In the genomic region with DNA sequence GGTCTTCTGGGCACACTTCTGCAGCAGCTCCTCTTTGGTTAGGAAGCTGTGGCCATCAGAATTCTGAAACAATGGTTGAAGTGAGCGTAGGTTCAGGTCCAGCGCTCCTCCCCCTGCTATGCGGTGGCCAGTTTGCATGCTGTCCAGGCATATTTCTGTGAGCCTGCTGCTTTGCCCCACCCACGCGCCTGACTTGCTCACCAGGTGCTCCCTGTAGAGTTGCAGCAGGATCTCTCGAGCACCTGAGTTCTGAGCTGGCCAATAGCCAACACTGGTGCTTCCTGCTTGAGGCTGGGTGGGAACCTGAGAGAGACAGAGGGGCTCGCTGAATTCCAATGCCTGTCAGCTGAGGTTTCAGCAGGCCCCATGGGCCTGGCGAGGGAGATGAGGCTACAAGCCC, we compare ENCODE assay signal across 12 mouse cellular contexts. TPM values are rescaled to one million over a fixed set of nuclear protein-coding genes. Genes with fewer than 3 reads are reported as not detected.
DNase-seq lines count a peak whose midpoint lies in the region; ATAC-seq lines count a peak whose summit lies in the region.
"Had no signal": no experiment of that assay in that cellular context is flagged by ENCODE, and none has a peak within 500 bp of the region (broad histone marks: within the 10 kb centered on the region; RNA-seq: fewer than 3 reads in every experiment).

No protein-coding gene starts in this region.

- H3K36me3 ChIP-seq in forebrain, embryonic 12.5 days (replicated peaks) = peaks cover 49% of the 10 kb centered on the region
- H3K36me3 ChIP-seq in forebrain, embryonic 11.5 days (ENCODE audit: control insufficient read depth, insufficient read depth, low read length) = no peaks in the 10 kb centered on the region; the same call in 1 of the 2 replicates
- H3K36me3 ChIP-seq in liver, embryonic 13.5 days = peaks cover 50% of the 10 kb centered on the region
- H3K36me3 ChIP-seq in embryonic facial prominence, embryonic 10.5 days (replicated peaks) = peaks cover 54% of the 10 kb centered on the region

- H3K4me3 ChIP-seq in forebrain, embryonic 12.5 days (replicated peaks) = 0 out of 2 replicates have a peak overlapping the region, but pooled peaks have one; percentile 4
- H3K4me3 ChIP-seq in forebrain, embryonic 11.5 days (ENCODE audit: low read depth, low read length) = no peak overlapping the region
- no peak overlapping the region for H3K4me3 ChIP-seq in liver, embryonic 13.5 days (replicated peaks)
- peak overlapping the region; percentile 89; the same call in 1 of the 2 replicates for H3K4me3 ChIP-seq in embryonic facial prominence, embryonic 10.5 days

- DNase-seq in forebrain, embryonic 11.5 days (ENCODE audit: low spot score) = no peak
- no peak for DNase-seq in liver, embryonic 13.5 days
- DNase-seq in liver = no peak
- no peak for DNase-seq in embryonic facial prominence, embryonic 10.5 days (ENCODE audit: low spot score)
- DNase-seq in lung, postnatal 10 days = peak; percentile 66
- no peak for DNase-seq in yolk sac, embryonic 10.5 days (ENCODE audit: low spot score)
- no peak for DNase-seq in urinary bladder, postnatal 10 days (ENCODE audit: low spot score)

- H3K27me3 ChIP-seq in forebrain, embryonic 12.5 days = no peaks in the 10 kb centered on the region
- H3K27me3 ChIP-seq in forebrain, embryonic 11.5 days (ENCODE audit: control insufficient read depth, insufficient read depth, low read length) = no peaks in the 10 kb centered on the region
- no peaks in the 10 kb centered on the region for H3K27me3 ChIP-seq in liver, embryonic 13.5 days
- no peaks in the 10 kb centered on the region for H3K27me3 ChIP-seq in embryonic facial prominence, embryonic 10.5 days (replicated peaks; ENCODE audit: low read depth, poor library complexity, severe bottlenecking)
- H3K27me3 ChIP-seq: limb, embryonic 12.5 days; midbrain, embryonic 12.5 days had no signal

- no peak for ATAC-seq in forebrain, embryonic 12.5 days (ENCODE audit: low FRiP score)
- ATAC-seq in forebrain, embryonic 11.5 days (replicated peaks; ENCODE audit: low FRiP score) = no peak
- no peak for ATAC-seq in liver, embryonic 13.5 days (ENCODE audit: low read depth)
- ATAC-seq: hindbrain, postnatal 0 days had no signal

- no peaks in the 10 kb centered on the region for H3K9me3 ChIP-seq in forebrain, embryonic 12.5 days
- H3K9me3 ChIP-seq in forebrain, embryonic 11.5 days (ENCODE audit: control insufficient read depth, low read length) = no peaks in the 10 kb centered on the region
- no peaks in the 10 kb centered on the region for H3K9me3 ChIP-seq in liver, embryonic 13.5 days (replicated peaks)
- H3K9me3 ChIP-seq in embryonic facial prominence, embryonic 10.5 days = no peaks in the 10 kb centered on the region
- H3K9me3 ChIP-seq: forebrain, embryonic 10.5 days; limb, embryonic 12.5 days; midbrain, embryonic 12.5 days had no signal

- peaks cover 29% of the 10 kb centered on the region for H3K4me1 ChIP-seq in forebrain, embryonic 12.5 days
- H3K4me1 ChIP-seq in forebrain, embryonic 11.5 days (replicated peaks; ENCODE audit: control insufficient read depth, insufficient read depth, low read length) = no peaks in the 10 kb centered on the region; the same call in 1 of the 2 replicates
- H3K4me1 ChIP-seq in liver, embryonic 13.5 days (replicated peaks) = peaks cover 43% of the 10 kb centered on the region
- peaks cover 36% of the 10 kb centered on the region for H3K4me1 ChIP-seq in embryonic facial prominence, embryonic 10.5 days

- no peak overlapping the region for H3K27ac ChIP-seq in forebrain, embryonic 12.5 days
- H3K27ac ChIP-seq in forebrain, embryonic 11.5 days (ENCODE audit: low read depth, low read length) = no peak overlapping the region
- H3K27ac ChIP-seq in liver, embryonic 13.5 days = no peak overlapping the region
- 0 out of 2 replicates have a peak overlapping the region, but pooled peaks have one; percentile 22 for H3K27ac ChIP-seq in embryonic facial prominence, embryonic 10.5 days (replicated peaks)
- H3K27ac ChIP-seq: forebrain, embryonic 10.5 days; limb, embryonic 12.5 days; midbrain, embryonic 12.5 days had no signal

- no peak overlapping the region for H3K4me2 ChIP-seq in forebrain, embryonic 12.5 days
- no peak overlapping the region for H3K4me2 ChIP-seq in forebrain, embryonic 11.5 days (ENCODE audit: low read depth, low read length, severe bottlenecking)
- H3K4me2 ChIP-seq in liver, embryonic 13.5 days = 0 out of 2 replicates have a peak overlapping the region, but pooled peaks have one; percentile 86

- WGBS in forebrain, embryonic 12.5 days = 88% methylated on average over 8 of the region's 8 CpGs
- WGBS in forebrain, embryonic 11.5 days = 89% methylated on average over 8 of the region's 8 CpGs
- 83% methylated on average over 8 of the region's 8 CpGs for WGBS in liver, embryonic 13.5 days (ENCODE audit: insufficient replicate concordance)
- WGBS in embryonic facial prominence, embryonic 10.5 days = 95% methylated on average over 8 of the region's 8 CpGs

- H3K9ac ChIP-seq in forebrain, embryonic 12.5 days = no peak overlapping the region
- no peak overlapping the region for H3K9ac ChIP-seq in forebrain, embryonic 11.5 days (ENCODE audit: low read length)
- H3K9ac ChIP-seq in liver, embryonic 13.5 days = peak overlapping the region; percentile 76
- H3K9ac ChIP-seq: limb, embryonic 12.5 days had no signal

RNA-seq across cellular contexts. Expression of gene Mus81, which starts 1.9 kb away (rescaled TPM):
- 40.6 and 42.7 TPM in 2 replicates for polyA plus RNA-seq in forebrain, embryonic 12.5 days (2016; fragmentation: Nextera tagmentation; extraction: Ambion mirVana)
- polyA plus RNA-seq in forebrain, embryonic 11.5 days (2014; fragmentation: Nextera tagmentation; extraction: Ambion mirVana) = 39.2 and 42.7 TPM in 2 replicates
- polyA plus RNA-seq in liver, embryonic 13.5 days (2015; fragmentation: Nextera tagmentation; extraction: Ambion mirVana) = 16.3 and 16.8 TPM in 2 replicates
- polyA plus RNA-seq in embryonic facial prominence, embryonic 10.5 days (2016; fragmentation: Nextera tagmentation; extraction: Ambion mirVana) = 41.1 and 45.1 TPM in 2 replicates

RNA-seq across cellular contexts. Expression of gene Cfl1, which starts 4.0 kb away (rescaled TPM):
- 3,168 and 3,195 TPM in 2 replicates for polyA plus RNA-seq in forebrain, embryonic 12.5 days (2016; fragmentation: Nextera tagmentation; extraction: Ambion mirVana)
- polyA plus RNA-seq in forebrain, embryonic 11.5 days (2014; fragmentation: Nextera tagmentation; extraction: Ambion mirVana) = 3,238 and 3,452 TPM in 2 replicates
- polyA plus RNA-seq in liver, embryonic 13.5 days (2015; fragmentation: Nextera tagmentation; extraction: Ambion mirVana) = 1,341 and 1,482 TPM in 2 replicates
- polyA plus RNA-seq in embryonic facial prominence, embryonic 10.5 days (2016; fragmentation: Nextera tagmentation; extraction: Ambion mirVana) = 3,028 and 3,069 TPM in 2 replicates

RNA-seq across cellular contexts. Expression of gene Efemp2, which starts 12.5 kb away (rescaled TPM):
- polyA plus RNA-seq in forebrain, embryonic 12.5 days (2016; fragmentation: Nextera tagmentation; extraction: Ambion mirVana) = 40.2 and 41.9 TPM in 2 replicates
- polyA plus RNA-seq in forebrain, embryonic 11.5 days (2014; fragmentation: Nextera tagmentation; extraction: Ambion mirVana) = 49.1 and 50.4 TPM in 2 replicates
- polyA plus RNA-seq in liver, embryonic 13.5 days (2015; fragmentation: Nextera tagmentation; extraction: Ambion mirVana) = 20.4 and 21.4 TPM in 2 replicates
- polyA plus RNA-seq in embryonic facial prominence, embryonic 10.5 days (2016; fragmentation: Nextera tagmentation; extraction: Ambion mirVana) = 75.8 and 80.6 TPM in 2 replicates

RNA-seq across cellular contexts. Expression of gene 1700020D05Rik, which starts 17.3 kb away (rescaled TPM):
- polyA plus RNA-seq in forebrain, embryonic 12.5 days (2016; fragmentation: Nextera tagmentation; extraction: Ambion mirVana) = 0.26 TPM in 1 of 2 replicates, not detected in the other
- polyA plus RNA-seq in forebrain, embryonic 11.5 days (2014; fragmentation: Nextera tagmentation; extraction: Ambion mirVana) = not detected in 2 replicates
- polyA plus RNA-seq in liver, embryonic 13.5 days (2015; fragmentation: Nextera tagmentation; extraction: Ambion mirVana) = 0.09 TPM in 1 of 2 replicates, not detected in the other
- polyA plus RNA-seq in embryonic facial prominence, embryonic 10.5 days (2016; fragmentation: Nextera tagmentation; extraction: Ambion mirVana) = not detected in 2 replicates
- polyA plus RNA-seq: forebrain, embryonic 10.5 days; hindbrain, postnatal 0 days; midbrain, embryonic 12.5 days had no signal

RNA-seq across cellular contexts. Expression of gene Ctsw, which starts 18.0 kb away (rescaled TPM):
- polyA plus RNA-seq in forebrain, embryonic 12.5 days (2016; fragmentation: Nextera tagmentation; extraction: Ambion mirVana) = 3.1 and 3.7 TPM in 2 replicates
- polyA plus RNA-seq in forebrain, embryonic 11.5 days (2014; fragmentation: Nextera tagmentation; extraction: Ambion mirVana) = 3.4 and 4.0 TPM in 2 replicates
- 0.35 and 0.53 TPM in 2 replicates for polyA plus RNA-seq in liver, embryonic 13.5 days (2015; fragmentation: Nextera tagmentation; extraction: Ambion mirVana)
- 1.1 and 1.5 TPM in 2 replicates for polyA plus RNA-seq in embryonic facial prominence, embryonic 10.5 days (2016; fragmentation: Nextera tagmentation; extraction: Ambion mirVana)

Comparison
In these comparisons a context has a peak if more than half of its experiments do, and no peak if none do; other contexts are left out.
1. H3K4me3 ChIP-seq: peak in forebrain, embryonic 12.5 days (single experiment) and embryonic facial prominence, embryonic 10.5 days (single experiment); none in forebrain, embryonic 11.5 days (single experiment) and liver, embryonic 13.5 days (single experiment).